Mouse (Mus musculus) liver, postnatal 0 days (tissue): ENCODE measurements around the gene Gfral. TPM values are rescaled to one million over a fixed set of nuclear protein-coding genes. Genes with fewer than 3 reads are reported as not detected.
"Not testable (repeated sequence)": the region's sequence is repeated elsewhere in the genome, so short reads cannot be mapped to it uniquely, and the experiment has no call there.

Experiments
- ATAC-seq: fragments of 200-750 bp; cut with Nextera tagmentation; 2 replicates; pipeline ENCODE4 v1.8.0; 2017; ENCODE audit warnings: mild to moderate bottlenecking, moderate library complexity
- DNase-seq: peaks from one replicate; pipeline ENCODE4 v3.0.0-alpha.2; 2016
- H3K27ac ChIP-seq: fragments of 300-500 bp; sonication (generic); 2 replicates; pipeline ENCODE4 v1.5.1; 2014; ENCODE audit warnings: antibody characterized with exemption, moderate library complexity, mild to moderate bottlenecking, low read depth
- H3K27me3 ChIP-seq: fragments of 300-500 bp; sonication (generic); 2 replicates; pipeline ENCODE4 v1.6.1; 2014; ENCODE audit warnings: low read length, control low read depth, mixed read lengths; ENCODE audit not compliant: insufficient read depth
- H3K36me3 ChIP-seq: fragments of 300-500 bp; sonication (generic); replicated peaks from 2 replicates; pipeline ENCODE4 v1.6.1; 2014; ENCODE audit warnings: mild to moderate bottlenecking, control low read depth, low read length, moderate library complexity, mixed read lengths; ENCODE audit not compliant: insufficient read depth
- H3K4me1 ChIP-seq: fragments of 300-500 bp; sonication (generic); 2 replicates; pipeline ENCODE4 v1.6.1; 2014; ENCODE audit warnings: antibody characterized with exemption, mild to moderate bottlenecking, control low read depth; ENCODE audit not compliant: insufficient read depth
- H3K4me2 ChIP-seq: fragments of 300-500 bp; sonication (generic); 2 replicates; pipeline ENCODE4 v1.6.1; 2014; ENCODE audit warnings: low read depth, mild to moderate bottlenecking, low read length, moderate library complexity, mixed read lengths
- H3K4me3 ChIP-seq: fragments of 300-500 bp; sonication (generic); 2 replicates; pipeline ENCODE4 v1.5.1; 2014; ENCODE audit warnings: low read depth, low read length
- H3K9ac ChIP-seq: fragments of 300-500 bp; sonication (generic); replicated peaks from 2 replicates; pipeline ENCODE4 v1.6.1; 2014; ENCODE audit warnings: mild to moderate bottlenecking, moderate library complexity
- H3K9me3 ChIP-seq: fragments of 300-500 bp; sonication (generic); 2 replicates; pipeline ENCODE4 v1.6.1; 2016; ENCODE audit warnings: mild to moderate bottlenecking, control low read depth, low read length, mixed read lengths
- CTCF ChIP-seq: sonication (generic); IDR thresholded peaks from 2 replicates; pipeline ENCODE4 v1.5.1; 2016; ENCODE audit warnings: antibody characterized with exemption, low read depth
- EP300 ChIP-seq: IDR thresholded peaks from 2 replicates; pipeline ENCODE4 v1.6.1; 2016; ENCODE audit warnings: antibody characterized with exemption, low read depth, mild to moderate bottlenecking
- WGBS: fragments of 180-500 bp; shearing (Covaris S2); extraction: QIAGEN DNeasy Blood & Tissue Kit; methylation state at CpG from one replicate; pipeline ENCODE4 v1.1.7; 2014; ENCODE audit not compliant: insufficient replicate concordance; 5-methylcytosine and 5-hydroxymethylcytosine counted together
- polyA plus RNA-seq: library from polyadenylated mRNA; unstranded; fragments of >200 nt; fragmentation: Nextera tagmentation; extraction: Ambion mirVana; gene quantifications from 2 replicates; pipeline ENCODE4 v1.2.1, GENCODE M21; 2015

Gfral gene
- polyA plus RNA-seq, 1 experiment from 2014 or later: not detected

GRCm38 (mm10) chr9:76138378-76139109, 74.9 kb downstream of the Gfral start:
- DNase-seq (no peak), ATAC-seq (no peak)
- Histone ChIP-seq H3K27ac (no peak overlapping the region), H3K36me3 (no peaks in the 10 kb centered on the region), H3K4me1 (no peaks in the 10 kb centered on the region), H3K9ac (no peak overlapping the region), H3K9me3 (no peaks in the 10 kb centered on the region), H3K27me3 (no peaks in the 10 kb centered on the region), H3K4me3 (no peak overlapping the region), H3K4me2 (no peak overlapping the region)
- TF ChIP-seq CTCF (no peak), EP300 (no peak)
- 69% methylated on average over 3 of the region's 3 CpGs for WGBS

GRCm38 (mm10) chr9:76134042-76134441, 79.4 kb downstream of the Gfral start:
- DNase-seq (no peak), ATAC-seq (no peak)
- Histone ChIP-seq H3K4me1 (no peaks in the 10 kb centered on the region), H3K9me3 (no peaks in the 10 kb centered on the region), H3K9ac (no peak overlapping the region), H3K4me3 (no peak overlapping the region), H3K27ac (no peak overlapping the region), H3K4me2 (no peak overlapping the region), H3K27me3 (no peaks in the 10 kb centered on the region), H3K36me3 (no peaks in the 10 kb centered on the region)
- WGBS: 78% methylated on average over 6 of the region's 6 CpGs
- TF ChIP-seq CTCF (no peak), EP300 (no peak)

- Histone ChIP-seq H3K27ac (no peak overlapping the region), H3K9me3 (no peaks in the 10 kb centered on the region), H3K9ac (no peak overlapping the region), H3K36me3 (no peaks in the 10 kb centered on the region), H3K4me2 (no peak overlapping the region), H3K4me3 (no peak overlapping the region), H3K4me1 (no peaks in the 10 kb centered on the region), H3K27me3 (no peaks in the 10 kb centered on the region)
- 49% methylated on average over 1 of the region's 1 CpGs for WGBS
- DNase-seq (no peak), ATAC-seq (no peak)
- no peak for TF ChIP-seq CTCF
- no peak for TF ChIP-seq EP300
Observed at GRCm38 (mm10) chr9:76129353-76129752, 84.1 kb downstream of the Gfral start.

GRCm38 (mm10) chr9:76124249-76124648, 89.2 kb downstream of the Gfral start:
- no peak for DNase-seq

GRCm38 (mm10) chr9:76122888-76123287, 90.6 kb downstream of the Gfral start:
- H3K9me3 ChIP-seq, H3K36me3 ChIP-seq, H3K27ac ChIP-seq, H3K27me3 ChIP-seq, H3K4me1 ChIP-seq, H3K4me2 ChIP-seq, H3K9ac ChIP-seq, ATAC-seq, H3K4me3 ChIP-seq: not testable (repeated sequence)
- whole genome bisulfite sequencing: 2% methylated on average over 2 of the region's 2 CpGs
- TF ChIP-seq CTCF: peak; percentile 73
- peak; percentile 59 for DNase-seq

More at GRCm38 (mm10) chr9:76124249-76124648, 89.2 kb downstream of the Gfral start:
- ATAC-seq: no peak
- no peak overlapping the region for H3K4me2 ChIP-seq
- 54% methylated on average over 4 of the region's 4 CpGs for WGBS
- no peak overlapping the region for H3K4me3 ChIP-seq
- H3K4me1 ChIP-seq: no peaks in the 10 kb centered on the region
- H3K36me3 ChIP-seq: no peaks in the 10 kb centered on the region
- H3K9me3 ChIP-seq: no peaks in the 10 kb centered on the region
- no peaks in the 10 kb centered on the region for H3K27me3 ChIP-seq
- H3K27ac ChIP-seq: no peak overlapping the region
- no peak overlapping the region for H3K9ac ChIP-seq
- TF ChIP-seq CTCF (no peak), EP300 (no peak)

Other genes starting within 250 kb of the Gfral start
- gene Hmgcll1, start 198.8 kb downstream of the Gfral start, polyA plus RNA-seq: 0.32 and 0.35 TPM in 2 replicates
- gene Hcrtr2, start 110.2 kb upstream of the Gfral start, polyA plus RNA-seq: 0.11 and 0.16 TPM in 2 replicates